ENCODE assay signal across 30 mouse cellular contexts in the genomic region with DNA sequence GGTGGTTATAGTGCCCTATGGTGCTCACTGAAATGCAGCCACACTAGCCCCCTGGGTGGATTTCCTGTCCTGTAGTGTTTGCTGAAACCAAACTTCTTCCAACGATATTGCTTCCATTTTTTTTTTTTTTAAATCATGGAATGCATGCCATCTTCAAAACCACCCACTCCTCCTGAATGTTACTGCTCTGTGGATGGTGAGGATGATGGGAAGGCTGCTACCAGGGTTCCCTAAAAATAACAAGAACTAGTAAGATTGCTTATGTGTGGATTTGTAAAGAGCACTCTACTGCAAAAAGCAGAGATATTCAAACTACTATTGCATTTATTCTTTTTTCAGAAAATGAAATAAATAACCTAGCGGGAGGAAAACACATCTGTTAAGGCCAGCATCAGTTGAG.
"Had no signal": no experiment of that assay in that cellular context is flagged by ENCODE, and none has a peak within 500 bp of the region (broad histone marks: within the 10 kb centered on the region; RNA-seq: fewer than 3 reads in every experiment).

No protein-coding gene starts in this region.

- ATAC-seq: liver, embryonic 12.5 days; liver, postnatal 0 days; lung, postnatal 0 days; midbrain, embryonic 13.5 days; midbrain, embryonic 15.5 days had no signal

- H3K4me3 ChIP-seq: limb, embryonic 10.5 days; limb, embryonic 12.5 days; limb, embryonic 13.5 days; limb, embryonic 15.5 days; liver, embryonic 12.5 days; liver, embryonic 13.5 days; liver, embryonic 15.5 days; lung, embryonic 15.5 days; megakaryocyte, embryonic 14.5 days; midbrain, embryonic 10.5 days; midbrain, embryonic 12.5 days; midbrain, embryonic 13.5 days; midbrain, embryonic 15.5 days; myocyte; neural tube, embryonic 12.5 days had no signal

- H3K4me1 ChIP-seq: liver, embryonic 12.5 days; liver, embryonic 13.5 days; liver, embryonic 15.5 days; lung, embryonic 15.5 days; megakaryocyte, embryonic 14.5 days; midbrain, embryonic 10.5 days; midbrain, embryonic 12.5 days; midbrain, embryonic 13.5 days; midbrain, embryonic 15.5 days; neural tube, embryonic 12.5 days had no signal

- H3K27me3 ChIP-seq: limb, embryonic 12.5 days; limb, embryonic 15.5 days; liver, embryonic 12.5 days; liver, embryonic 13.5 days; liver, embryonic 15.5 days; lung, embryonic 15.5 days; megakaryocyte, embryonic 14.5 days; midbrain, embryonic 12.5 days; midbrain, embryonic 13.5 days; midbrain, embryonic 15.5 days; neural tube, embryonic 12.5 days had no signal

- H3K36me3 ChIP-seq: limb, embryonic 10.5 days; limb, embryonic 12.5 days; limb, embryonic 13.5 days; limb, embryonic 15.5 days; liver, embryonic 12.5 days; liver, embryonic 13.5 days; liver, embryonic 15.5 days; lung, embryonic 15.5 days; midbrain, embryonic 10.5 days; midbrain, embryonic 12.5 days; midbrain, embryonic 13.5 days; midbrain, embryonic 15.5 days; neural tube, embryonic 12.5 days had no signal

- DNase-seq: left cerebral cortex, postnatal 4 days; liver; liver, embryonic 13.5 days; liver, postnatal 0 days; lung, adult 18-20 months; lung, adult 2 months; lung, embryonic 14.5 days; lung, postnatal 10 days; lung, postnatal 14 days; lung, postnatal 36 days; lung, postnatal 4 days; midbrain, embryonic 14.5 days had no signal

- H3K9me3 ChIP-seq: limb, embryonic 10.5 days; limb, embryonic 12.5 days; limb, embryonic 13.5 days; limb, embryonic 15.5 days; liver, embryonic 12.5 days; liver, embryonic 13.5 days; liver, embryonic 15.5 days; lung, embryonic 15.5 days; megakaryocyte, embryonic 14.5 days; midbrain, embryonic 10.5 days; midbrain, embryonic 12.5 days; midbrain, embryonic 13.5 days; midbrain, embryonic 15.5 days; neural tube, embryonic 12.5 days had no signal

- H3K4me2 ChIP-seq: limb, embryonic 12.5 days; limb, embryonic 13.5 days; limb, embryonic 15.5 days; liver, embryonic 11.5 days; liver, embryonic 12.5 days; liver, embryonic 13.5 days; liver, embryonic 15.5 days; lung, embryonic 14.5 days; lung, embryonic 15.5 days; midbrain, embryonic 12.5 days; midbrain, embryonic 13.5 days; midbrain, embryonic 15.5 days; neural tube, embryonic 12.5 days had no signal

- H3K9ac ChIP-seq: limb, embryonic 12.5 days; limb, embryonic 13.5 days; limb, embryonic 15.5 days; liver, embryonic 12.5 days; liver, embryonic 13.5 days; liver, embryonic 14.5 days; liver, embryonic 15.5 days; liver, postnatal 0 days; lung, embryonic 14.5 days; lung, embryonic 15.5 days; midbrain, embryonic 12.5 days; midbrain, embryonic 13.5 days; midbrain, embryonic 15.5 days; neural tube, embryonic 12.5 days had no signal

- H3K27ac ChIP-seq: limb, embryonic 10.5 days; limb, embryonic 12.5 days; limb, embryonic 15.5 days; liver, embryonic 12.5 days; liver, embryonic 13.5 days; liver, embryonic 14.5 days; liver, embryonic 15.5 days; lung, embryonic 15.5 days; macrophage; midbrain, embryonic 10.5 days; midbrain, embryonic 12.5 days; midbrain, embryonic 13.5 days; midbrain, embryonic 15.5 days; neural tube, embryonic 12.5 days had no signal
